ENCODE assay signal across 24 mouse cellular contexts in genomic region chr9:87431523-87431922, GRCm38 (mm10).
DNase-seq lines count a peak whose midpoint lies in the region; ATAC-seq lines count a peak whose summit lies in the region.
"Had no signal": no experiment of that assay in that cellular context is flagged by ENCODE, and none has a peak within 500 bp of the region (broad histone marks: within the 10 kb centered on the region; RNA-seq: fewer than 3 reads in every experiment).

No protein-coding gene starts in this region.

- no peaks in the 10 kb centered on the region for H3K9me3 ChIP-seq in forebrain, embryonic 14.5 days (replicated peaks; ENCODE audit: control insufficient read depth, low read length)
- H3K9me3 ChIP-seq in forebrain, embryonic 10.5 days = no peaks in the 10 kb centered on the region
- no peaks in the 10 kb centered on the region for H3K9me3 ChIP-seq in midbrain, embryonic 14.5 days (ENCODE audit: control insufficient read depth, low read length)
- H3K9me3 ChIP-seq in midbrain, embryonic 13.5 days = no peaks in the 10 kb centered on the region
- H3K9me3 ChIP-seq in forebrain, embryonic 16.5 days (ENCODE audit: control insufficient read depth, low read length) = no peaks in the 10 kb centered on the region
- H3K9me3 ChIP-seq in neural tube, embryonic 14.5 days (ENCODE audit: control insufficient read depth, low read length) = no peaks in the 10 kb centered on the region
- H3K9me3 ChIP-seq: embryonic facial prominence, embryonic 13.5 days; liver, embryonic 13.5 days; stomach, embryonic 15.5 days had no signal

- WGBS in forebrain, embryonic 14.5 days = 54% methylated on average over 7 of the region's 7 CpGs
- WGBS in forebrain, embryonic 10.5 days = 77% methylated on average over 7 of the region's 7 CpGs
- WGBS in midbrain, embryonic 14.5 days = 50% methylated on average over 7 of the region's 7 CpGs
- WGBS in midbrain, embryonic 13.5 days = 60% methylated on average over 7 of the region's 7 CpGs
- 35% methylated on average over 7 of the region's 7 CpGs for WGBS in forebrain, embryonic 16.5 days
- WGBS in neural tube, embryonic 14.5 days = 63% methylated on average over 7 of the region's 7 CpGs

- no peak overlapping the region for H3K4me3 ChIP-seq in forebrain, embryonic 14.5 days (ENCODE audit: low read depth, low read length)
- no peak overlapping the region for H3K4me3 ChIP-seq in forebrain, embryonic 10.5 days
- H3K4me3 ChIP-seq in midbrain, embryonic 14.5 days (replicated peaks; ENCODE audit: low read depth, low read length) = no peak overlapping the region
- no peak overlapping the region for H3K4me3 ChIP-seq in midbrain, embryonic 13.5 days (replicated peaks)
- no peak overlapping the region for H3K4me3 ChIP-seq in forebrain, embryonic 16.5 days (replicated peaks; ENCODE audit: low read length)
- H3K4me3 ChIP-seq in neural tube, embryonic 14.5 days (ENCODE audit: low read depth, low read length) = no peak overlapping the region
- H3K4me3 ChIP-seq: embryonic facial prominence, embryonic 13.5 days; limb, embryonic 13.5 days; liver, embryonic 13.5 days; stomach, embryonic 15.5 days had no signal

- ATAC-seq in forebrain, embryonic 14.5 days = peak; percentile 26; the same call in 1 of the 2 replicates
- no peak for ATAC-seq in midbrain, embryonic 14.5 days (ENCODE audit: low FRiP score, low TSS enrichment)
- no peak for ATAC-seq in midbrain, embryonic 13.5 days
- peak; percentile 54 for ATAC-seq in forebrain, embryonic 16.5 days
- no peak for ATAC-seq in neural tube, embryonic 14.5 days (ENCODE audit: low read depth)
- ATAC-seq: intestine, embryonic 16.5 days had no signal

- H3K4me1 ChIP-seq in forebrain, embryonic 14.5 days (ENCODE audit: control insufficient read depth, insufficient read depth, low read length) = no peaks in the 10 kb centered on the region
- no peaks in the 10 kb centered on the region for H3K4me1 ChIP-seq in forebrain, embryonic 10.5 days
- 0 out of 2 replicates have a peak, but pooled peaks cover 3% of the 10 kb centered on the region for H3K4me1 ChIP-seq in midbrain, embryonic 14.5 days (ENCODE audit: control insufficient read depth, insufficient read depth, low read length)
- H3K4me1 ChIP-seq in midbrain, embryonic 13.5 days (replicated peaks) = 0 out of 2 replicates have a peak, but pooled peaks cover 3% of the 10 kb centered on the region
- peaks cover 7% of the 10 kb centered on the region for H3K4me1 ChIP-seq in forebrain, embryonic 16.5 days (replicated peaks; ENCODE audit: control insufficient read depth, insufficient read depth, low read length)
- no peaks in the 10 kb centered on the region for H3K4me1 ChIP-seq in neural tube, embryonic 14.5 days (ENCODE audit: control insufficient read depth, insufficient read depth, low read length)
- H3K4me1 ChIP-seq: embryonic facial prominence, embryonic 13.5 days; limb, embryonic 13.5 days; liver, embryonic 13.5 days; stomach, embryonic 15.5 days had no signal

- H3K4me2 ChIP-seq in forebrain, embryonic 14.5 days (ENCODE audit: low read length) = peak overlapping the region; percentile 30; the same call in 1 of the 2 replicates
- 0 out of 2 replicates have a peak overlapping the region, but pooled peaks have one; percentile 1 for H3K4me2 ChIP-seq in midbrain, embryonic 14.5 days (ENCODE audit: low read length)
- H3K4me2 ChIP-seq in midbrain, embryonic 13.5 days (replicated peaks) = no peak overlapping the region
- H3K4me2 ChIP-seq in forebrain, embryonic 16.5 days (ENCODE audit: low read length) = peak overlapping the region; percentile 43
- H3K4me2 ChIP-seq in neural tube, embryonic 14.5 days (ENCODE audit: low read depth, low read length) = peak overlapping the region; percentile 2; the same call in 1 of the 2 replicates
- H3K4me2 ChIP-seq: embryonic facial prominence, embryonic 13.5 days; heart, embryonic 11.5 days; limb, embryonic 13.5 days; liver, embryonic 13.5 days; stomach, embryonic 15.5 days had no signal

- H3K36me3 ChIP-seq in forebrain, embryonic 14.5 days (ENCODE audit: control insufficient read depth, insufficient read depth, low read length) = no peaks in the 10 kb centered on the region
- no peaks in the 10 kb centered on the region for H3K36me3 ChIP-seq in forebrain, embryonic 10.5 days (replicated peaks)
- no peaks in the 10 kb centered on the region for H3K36me3 ChIP-seq in midbrain, embryonic 14.5 days (ENCODE audit: control insufficient read depth, insufficient read depth, low read length)
- no peaks in the 10 kb centered on the region for H3K36me3 ChIP-seq in midbrain, embryonic 13.5 days
- no peaks in the 10 kb centered on the region for H3K36me3 ChIP-seq in forebrain, embryonic 16.5 days (ENCODE audit: control insufficient read depth, insufficient read depth)
- no peaks in the 10 kb centered on the region for H3K36me3 ChIP-seq in neural tube, embryonic 14.5 days (ENCODE audit: control insufficient read depth, insufficient read depth, low read length)
- H3K36me3 ChIP-seq: embryonic facial prominence, embryonic 13.5 days; limb, embryonic 13.5 days; liver, embryonic 13.5 days; stomach, embryonic 15.5 days had no signal

- peak; percentile 19 for DNase-seq in forebrain, embryonic 14.5 days (ENCODE audit: low spot score)
- DNase-seq in forebrain, embryonic 10.5 days (ENCODE audit: extremely low spot score, low spot score) = no peak
- peak; percentile 15 for DNase-seq in midbrain, embryonic 14.5 days
- no peak for DNase-seq in lung, postnatal 36 days
- no peak for DNase-seq in cerebellum, adult 8-10 months
- DNase-seq: adrenal gland, postnatal 25 days; cerebellum, adult 11-12 months; gastrocnemius, postnatal 14 days; heart, adult 11 months; kidney, postnatal 36 days; liver, embryonic 13.5 days; lung, adult 2 months; lung, postnatal 14 days; right cerebral cortex, postnatal 4 days; thymus, adult 18-20 months; thymus, postnatal 36 days had no signal

- no peak overlapping the region for H3K27ac ChIP-seq in forebrain, embryonic 14.5 days (ENCODE audit: low read depth, low read length)
- H3K27ac ChIP-seq in forebrain, embryonic 10.5 days = no peak overlapping the region
- H3K27ac ChIP-seq in midbrain, embryonic 14.5 days (replicated peaks; ENCODE audit: low read depth, low read length) = no peak overlapping the region
- no peak overlapping the region for H3K27ac ChIP-seq in midbrain, embryonic 13.5 days
- H3K27ac ChIP-seq in forebrain, embryonic 16.5 days (ENCODE audit: low read length) = no peak overlapping the region
- no peak overlapping the region for H3K27ac ChIP-seq in neural tube, embryonic 14.5 days (ENCODE audit: low read depth, low read length)
- H3K27ac ChIP-seq: embryonic facial prominence, embryonic 13.5 days; limb, embryonic 13.5 days; liver, embryonic 13.5 days; stomach, embryonic 15.5 days had no signal

- H3K27me3 ChIP-seq in forebrain, embryonic 14.5 days (replicated peaks; ENCODE audit: control insufficient read depth, insufficient read depth, low read length) = no peaks in the 10 kb centered on the region
- no peaks in the 10 kb centered on the region for H3K27me3 ChIP-seq in forebrain, embryonic 10.5 days (ENCODE audit: poor library complexity, severe bottlenecking)
- H3K27me3 ChIP-seq in midbrain, embryonic 14.5 days (ENCODE audit: control insufficient read depth, insufficient read depth, low read length) = no peaks in the 10 kb centered on the region
- no peaks in the 10 kb centered on the region for H3K27me3 ChIP-seq in midbrain, embryonic 13.5 days
- no peaks in the 10 kb centered on the region for H3K27me3 ChIP-seq in forebrain, embryonic 16.5 days (replicated peaks; ENCODE audit: control insufficient read depth, insufficient read depth, low read length)
- no peaks in the 10 kb centered on the region for H3K27me3 ChIP-seq in neural tube, embryonic 14.5 days (ENCODE audit: control insufficient read depth, insufficient read depth, low read length)
- H3K27me3 ChIP-seq: liver, embryonic 13.5 days; stomach, embryonic 15.5 days had no signal

- H3K9ac ChIP-seq in forebrain, embryonic 14.5 days (ENCODE audit: low read length) = 0 out of 2 replicates have a peak overlapping the region, but pooled peaks have one; percentile 13
- 0 out of 2 replicates have a peak overlapping the region, but pooled peaks have one; percentile 9 for H3K9ac ChIP-seq in midbrain, embryonic 14.5 days (replicated peaks; ENCODE audit: low read length)
- no peak overlapping the region for H3K9ac ChIP-seq in midbrain, embryonic 13.5 days (replicated peaks)
- no peak overlapping the region for H3K9ac ChIP-seq in forebrain, embryonic 16.5 days (replicated peaks; ENCODE audit: low read depth, low read length)
- H3K9ac ChIP-seq in neural tube, embryonic 14.5 days (replicated peaks; ENCODE audit: low read depth, low read length) = no peak overlapping the region
- H3K9ac ChIP-seq: embryonic facial prominence, embryonic 13.5 days; limb, embryonic 13.5 days; liver, embryonic 13.5 days; stomach, embryonic 15.5 days had no signal

Comparison
In these comparisons a context has a peak if more than half of its experiments do, and no peak if none do; other contexts are left out.
1. DNase-seq: peak in forebrain, embryonic 14.5 days (single experiment) and midbrain, embryonic 14.5 days (single experiment); none in forebrain, embryonic 10.5 days (single experiment), lung, postnatal 36 days (single experiment) and cerebellum, adult 8-10 months (single experiment).
2. H3K9ac ChIP-seq: peak in forebrain, embryonic 14.5 days (single experiment) and midbrain, embryonic 14.5 days (single experiment); none in midbrain, embryonic 13.5 days (single experiment), forebrain, embryonic 16.5 days (single experiment) and neural tube, embryonic 14.5 days (single experiment).
3. ATAC-seq: peak in forebrain, embryonic 14.5 days (single experiment) and forebrain, embryonic 16.5 days (single experiment); none in midbrain, embryonic 14.5 days (single experiment), midbrain, embryonic 13.5 days (single experiment) and neural tube, embryonic 14.5 days (single experiment).